Mouse (Mus musculus) megakaryocyte, embryonic 14.5 days (primary cell): Measurements from ENCODE around the gene Ash1l.

Experiments used
- FLI1 ChIP-seq: IDR thresholded peaks from 2 replicates; pipeline ENCODE4 v1.6.1; 2012; ENCODE audit warnings: low read length, inconsistent platforms, mixed read lengths
- GATA1 ChIP-seq: IDR thresholded peaks from 3 replicates; pipeline ENCODE4 v1.6.1; 2012; ENCODE audit warnings: mixed read lengths, low read length, inconsistent platforms, borderline replicate concordance

DNA sequence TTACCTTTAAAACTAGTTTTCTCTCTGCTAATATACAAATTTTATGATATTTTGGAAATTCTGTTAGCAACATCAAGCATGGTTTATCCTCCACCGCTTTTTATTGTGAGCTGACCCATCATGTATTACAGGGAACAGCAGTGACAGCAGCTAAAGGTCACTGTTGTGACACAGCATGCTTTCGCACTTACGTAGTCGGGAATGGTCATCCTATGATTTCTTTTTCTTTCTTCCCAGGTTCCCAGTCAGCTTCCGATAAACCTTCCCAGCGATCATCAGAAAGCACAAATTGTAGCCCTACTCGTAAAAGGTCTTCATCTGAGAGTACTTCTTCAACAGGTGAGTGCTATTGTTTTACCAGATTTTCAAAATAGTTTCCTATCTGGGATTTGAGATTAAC lies 51.1 kb downstream of the Ash1l start:
- TF ChIP-seq GATA1 = no peak
- TF ChIP-seq FLI1 = no peak
